ENCODE assay signal across 24 mouse cellular contexts in the genomic region with DNA sequence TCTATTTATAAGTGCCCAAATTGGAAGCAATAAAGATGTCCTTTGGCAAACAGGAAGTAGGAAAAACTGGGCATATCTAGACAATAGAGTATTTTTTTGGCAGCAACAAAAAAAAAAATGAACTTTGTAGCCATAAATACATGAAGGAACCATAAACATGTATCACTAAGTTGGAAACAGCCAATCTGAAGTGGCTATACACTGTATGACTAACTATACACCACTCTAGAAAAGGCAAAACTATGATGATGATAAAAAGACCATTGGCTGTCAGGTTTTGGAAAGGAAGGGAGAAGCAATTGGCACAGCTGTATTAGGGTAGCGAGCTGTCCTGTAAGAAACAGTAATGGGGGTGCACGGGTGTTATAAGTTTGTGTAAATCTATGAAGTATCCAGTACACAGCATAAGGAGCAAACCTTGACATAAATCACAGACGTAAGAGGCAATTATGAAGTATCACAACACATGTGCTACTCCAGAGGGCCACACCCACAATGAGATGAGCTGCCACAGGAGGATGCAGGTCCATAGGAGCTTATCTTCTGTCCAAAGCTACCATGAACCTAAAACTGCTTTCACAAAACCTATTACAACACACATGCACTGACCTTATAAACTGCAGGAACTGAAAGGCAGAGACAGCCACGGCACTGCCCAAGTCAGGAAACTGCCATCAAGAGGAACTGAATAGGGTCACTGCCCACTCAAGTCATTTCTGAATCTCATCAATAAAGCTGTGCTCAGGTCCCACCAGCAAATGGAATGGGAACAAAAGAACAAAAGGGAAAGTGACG. TPM values are rescaled to one million over a fixed set of nuclear protein-coding genes. Genes with fewer than 3 reads are reported as not detected.
A peak's percentile ranks its signal among the peaks of the same experiment; 100 is the strongest.
DNase-seq lines count a peak whose midpoint lies in the region; ATAC-seq and TF ChIP-seq lines count a peak whose summit lies in the region.
"Had no signal": no experiment of that assay in that cellular context is flagged by ENCODE, and none has a peak within 500 bp of the region (broad histone marks: within the 10 kb centered on the region; RNA-seq: fewer than 3 reads in every experiment).

No protein-coding gene starts in this region.

- H3K4me2 ChIP-seq in forebrain, embryonic 14.5 days (ENCODE audit: low read length): no peak overlapping the region
- H3K4me2 ChIP-seq in midbrain, embryonic 16.5 days (ENCODE audit: low read length): no peak overlapping the region
- no peak overlapping the region for H3K4me2 ChIP-seq in midbrain, embryonic 15.5 days
- no peak overlapping the region for H3K4me2 ChIP-seq in intestine, postnatal 0 days (replicated peaks; ENCODE audit: low read depth)
- H3K4me2 ChIP-seq in neural tube, embryonic 14.5 days (ENCODE audit: low read depth, low read length): no peak overlapping the region
- H3K4me2 ChIP-seq: embryonic facial prominence, embryonic 12.5 days; forebrain, embryonic 13.5 days; heart, embryonic 11.5 days; heart, embryonic 15.5 days; hindbrain, embryonic 13.5 days had no signal

- no peaks in the 10 kb centered on the region for H3K27me3 ChIP-seq in forebrain, embryonic 14.5 days (replicated peaks; ENCODE audit: control insufficient read depth, insufficient read depth, low read length)
- no peaks in the 10 kb centered on the region for H3K27me3 ChIP-seq in forebrain, embryonic 10.5 days (ENCODE audit: poor library complexity, severe bottlenecking)
- H3K27me3 ChIP-seq in midbrain, embryonic 16.5 days (ENCODE audit: control insufficient read depth, insufficient read depth, low read depth, low read length): no peaks in the 10 kb centered on the region
- no peaks in the 10 kb centered on the region for H3K27me3 ChIP-seq in midbrain, embryonic 15.5 days (replicated peaks)
- H3K27me3 ChIP-seq in intestine, postnatal 0 days (replicated peaks; ENCODE audit: control insufficient read depth, insufficient read depth, low read length): no peaks in the 10 kb centered on the region
- H3K27me3 ChIP-seq in neural tube, embryonic 14.5 days (ENCODE audit: control insufficient read depth, insufficient read depth, low read length): no peaks in the 10 kb centered on the region
- H3K27me3 ChIP-seq: embryonic facial prominence, embryonic 12.5 days; forebrain, embryonic 13.5 days; heart, embryonic 15.5 days; hindbrain, embryonic 13.5 days had no signal

- H3K4me3 ChIP-seq in forebrain, embryonic 14.5 days (ENCODE audit: low read depth, low read length): no peak overlapping the region
- H3K4me3 ChIP-seq in forebrain, embryonic 10.5 days: no peak overlapping the region
- no peak overlapping the region for H3K4me3 ChIP-seq in midbrain, embryonic 16.5 days (ENCODE audit: low read depth, low read length)
- no peak overlapping the region for H3K4me3 ChIP-seq in midbrain, embryonic 15.5 days
- no peak overlapping the region for H3K4me3 ChIP-seq in intestine, postnatal 0 days (ENCODE audit: low read depth, low read length)
- H3K4me3 ChIP-seq in neural tube, embryonic 14.5 days (ENCODE audit: low read depth, low read length): no peak overlapping the region
- H3K4me3 ChIP-seq: embryonic facial prominence, embryonic 12.5 days; forebrain, embryonic 13.5 days; gastrocnemius, adult 2 months; heart, embryonic 15.5 days; hindbrain, embryonic 13.5 days had no signal

- WGBS in forebrain, embryonic 14.5 days: 82% methylated on average over 5 of the region's 5 CpGs
- WGBS in forebrain, embryonic 10.5 days: 90% methylated on average over 5 of the region's 5 CpGs
- 83% methylated on average over 5 of the region's 5 CpGs for WGBS in midbrain, embryonic 16.5 days
- WGBS in midbrain, embryonic 15.5 days: 80% methylated on average over 5 of the region's 5 CpGs
- 66% methylated on average over 5 of the region's 5 CpGs for WGBS in intestine, postnatal 0 days
- 58% methylated on average over 5 of the region's 5 CpGs for WGBS in neural tube, embryonic 14.5 days

- no peak for TF ChIP-seq CTCF in intestine, postnatal 0 days (IDR thresholded peaks at IDR 0.05; ENCODE audit: low read depth)

- no peaks in the 10 kb centered on the region for H3K9me3 ChIP-seq in forebrain, embryonic 14.5 days (replicated peaks; ENCODE audit: control insufficient read depth, low read length)
- no peaks in the 10 kb centered on the region for H3K9me3 ChIP-seq in forebrain, embryonic 10.5 days
- no peaks in the 10 kb centered on the region for H3K9me3 ChIP-seq in midbrain, embryonic 16.5 days (replicated peaks; ENCODE audit: control insufficient read depth, low read length, poor library complexity, severe bottlenecking)
- H3K9me3 ChIP-seq in midbrain, embryonic 15.5 days: no peaks in the 10 kb centered on the region
- no peaks in the 10 kb centered on the region for H3K9me3 ChIP-seq in intestine, postnatal 0 days (ENCODE audit: control insufficient read depth)
- H3K9me3 ChIP-seq in neural tube, embryonic 14.5 days (ENCODE audit: control insufficient read depth, low read length): no peaks in the 10 kb centered on the region
- H3K9me3 ChIP-seq: embryonic facial prominence, embryonic 12.5 days; forebrain, embryonic 13.5 days; heart, embryonic 15.5 days; hindbrain, embryonic 13.5 days had no signal

- no peak for DNase-seq in forebrain, embryonic 14.5 days (ENCODE audit: low spot score)
- DNase-seq in forebrain, embryonic 10.5 days (ENCODE audit: extremely low spot score, low spot score): no peak
- no peak for DNase-seq in adrenal gland, postnatal 10 days
- DNase-seq: adrenal gland, postnatal 14 days; cerebellum, adult 11-12 months; cerebellum, adult 9-10 months; cerebellum, postnatal 25 days; gastrocnemius, adult 2 months; gastrocnemius, postnatal 25 days; heart, adult 18-20 months; heart, postnatal 14 days had no signal

- ATAC-seq in forebrain, embryonic 14.5 days: no peak
- 0 out of 2 replicates have a peak, but pooled peaks have one; percentile 21 for ATAC-seq in midbrain, embryonic 16.5 days
- ATAC-seq in midbrain, embryonic 15.5 days (replicated peaks): no peak
- ATAC-seq in intestine, postnatal 0 days: peak; percentile 64
- ATAC-seq in neural tube, embryonic 14.5 days (ENCODE audit: low read depth): no peak
- ATAC-seq: forebrain, embryonic 13.5 days had no signal

- H3K4me1 ChIP-seq in forebrain, embryonic 14.5 days (ENCODE audit: control insufficient read depth, insufficient read depth, low read length): no peaks in the 10 kb centered on the region
- peaks cover 11% of the 10 kb centered on the region for H3K4me1 ChIP-seq in forebrain, embryonic 10.5 days
- H3K4me1 ChIP-seq in midbrain, embryonic 16.5 days (ENCODE audit: control insufficient read depth, insufficient read depth, low read length): peaks cover 2% of the 10 kb centered on the region; the same call in 1 of the 2 replicates
- H3K4me1 ChIP-seq in midbrain, embryonic 15.5 days: peaks cover 5% of the 10 kb centered on the region; the same call in 1 of the 2 replicates
- H3K4me1 ChIP-seq in intestine, postnatal 0 days (replicated peaks; ENCODE audit: control insufficient read depth, insufficient read depth, low read length): no peaks in the 10 kb centered on the region
- H3K4me1 ChIP-seq in neural tube, embryonic 14.5 days (ENCODE audit: control insufficient read depth, insufficient read depth, low read length): no peaks in the 10 kb centered on the region
- H3K4me1 ChIP-seq: embryonic facial prominence, embryonic 12.5 days; heart, embryonic 15.5 days had no signal

- H3K9ac ChIP-seq in forebrain, embryonic 14.5 days (ENCODE audit: low read length): no peak overlapping the region
- no peak overlapping the region for H3K9ac ChIP-seq in midbrain, embryonic 16.5 days (ENCODE audit: low read depth, low read length)
- no peak overlapping the region for H3K9ac ChIP-seq in midbrain, embryonic 15.5 days
- no peak overlapping the region for H3K9ac ChIP-seq in intestine, postnatal 0 days (ENCODE audit: low read depth, low read length)
- no peak overlapping the region for H3K9ac ChIP-seq in neural tube, embryonic 14.5 days (replicated peaks; ENCODE audit: low read depth, low read length)
- H3K9ac ChIP-seq: embryonic facial prominence, embryonic 12.5 days; forebrain, embryonic 13.5 days; heart, embryonic 15.5 days; hindbrain, embryonic 13.5 days had no signal

- peaks cover 13% of the 10 kb centered on the region for H3K36me3 ChIP-seq in forebrain, embryonic 14.5 days (ENCODE audit: control insufficient read depth, insufficient read depth, low read length)
- H3K36me3 ChIP-seq in forebrain, embryonic 10.5 days (replicated peaks): peaks cover 28% of the 10 kb centered on the region
- 0 out of 2 replicates have a peak, but pooled peaks cover 2% of the 10 kb centered on the region for H3K36me3 ChIP-seq in midbrain, embryonic 16.5 days (ENCODE audit: control insufficient read depth, insufficient read depth, low read length)
- H3K36me3 ChIP-seq in midbrain, embryonic 15.5 days (replicated peaks): no peaks in the 10 kb centered on the region
- peaks cover 22% of the 10 kb centered on the region; the same call in 1 of the 2 replicates for H3K36me3 ChIP-seq in intestine, postnatal 0 days (ENCODE audit: control insufficient read depth, insufficient read depth)
- H3K36me3 ChIP-seq in neural tube, embryonic 14.5 days (ENCODE audit: control insufficient read depth, insufficient read depth, low read length): no peaks in the 10 kb centered on the region

- H3K27ac ChIP-seq in forebrain, embryonic 14.5 days (ENCODE audit: low read depth, low read length): 0 out of 2 replicates have a peak overlapping the region, but pooled peaks have one; percentile 14
- no peak overlapping the region for H3K27ac ChIP-seq in forebrain, embryonic 10.5 days
- no peak overlapping the region for H3K27ac ChIP-seq in midbrain, embryonic 16.5 days (ENCODE audit: low read length)
- no peak overlapping the region for H3K27ac ChIP-seq in midbrain, embryonic 15.5 days
- H3K27ac ChIP-seq in intestine, postnatal 0 days (ENCODE audit: low read depth, low read length): no peak overlapping the region
- H3K27ac ChIP-seq in neural tube, embryonic 14.5 days (ENCODE audit: low read depth, low read length): peak overlapping the region; percentile 34; the same call in 1 of the 2 replicates
- H3K27ac ChIP-seq: embryonic facial prominence, embryonic 12.5 days; forebrain, embryonic 13.5 days; gastrocnemius, adult 2 months; heart, embryonic 15.5 days; hindbrain, embryonic 13.5 days had no signal

RNA-seq across cellular contexts. Expression of gene Cyp2d26, which starts 13.1 kb away (rescaled TPM):
- not detected in 2 replicates for polyA plus RNA-seq in forebrain, embryonic 14.5 days (2014; fragmentation: Nextera tagmentation; extraction: Ambion mirVana)
- not detected in 2 replicates for polyA plus RNA-seq in forebrain, embryonic 10.5 days (2016; fragmentation: Nextera tagmentation; extraction: Ambion mirVana)
- 0.10 TPM in 1 of 2 replicates, not detected in the other for polyA plus RNA-seq in midbrain, embryonic 16.5 days (2015; fragmentation: Nextera tagmentation; extraction: Ambion mirVana)
- not detected in 2 replicates for polyA plus RNA-seq in midbrain, embryonic 15.5 days (2015; fragmentation: Nextera tagmentation; extraction: Ambion mirVana)
- 79.7 and 87.1 TPM in 2 replicates for polyA plus RNA-seq in intestine, postnatal 0 days (2015; fragmentation: Nextera tagmentation; extraction: Ambion mirVana)
- 0.22 TPM in 1 of 2 replicates, not detected in the other for polyA plus RNA-seq in neural tube, embryonic 14.5 days (2014; fragmentation: Nextera tagmentation; extraction: Ambion mirVana)
- 100 to 1,000 TPM in 1 of 2 experiments, 10 to 100 TPM in 1; 75.9 to 190 TPM for total RNA-seq in adrenal gland, postnatal 10 days (2021)
- total RNA-seq: gastrocnemius, adult 2 months; gastrocnemius, postnatal 25 days; heart, adult 18-20 months; heart, postnatal 14 days; hematopoietic stem cell, adult 5-6 weeks; MEL had no signal
- polyA plus RNA-seq: C2C12; embryonic facial prominence, embryonic 12.5 days; heart, embryonic 11.5 days; hindbrain, embryonic 13.5 days had no signal

RNA-seq across cellular contexts. Expression of gene Cyp2d40, which starts 43.2 kb away (rescaled TPM):
- not detected in 2 replicates for polyA plus RNA-seq in forebrain, embryonic 14.5 days (2014; fragmentation: Nextera tagmentation; extraction: Ambion mirVana)
- not detected in 2 replicates for polyA plus RNA-seq in forebrain, embryonic 10.5 days (2016; fragmentation: Nextera tagmentation; extraction: Ambion mirVana)
- not detected in 2 replicates for polyA plus RNA-seq in midbrain, embryonic 16.5 days (2015; fragmentation: Nextera tagmentation; extraction: Ambion mirVana)
- not detected in 2 replicates for polyA plus RNA-seq in midbrain, embryonic 15.5 days (2015; fragmentation: Nextera tagmentation; extraction: Ambion mirVana)
- polyA plus RNA-seq in intestine, postnatal 0 days (2015; fragmentation: Nextera tagmentation; extraction: Ambion mirVana): not detected in 2 replicates
- polyA plus RNA-seq in neural tube, embryonic 14.5 days (2014; fragmentation: Nextera tagmentation; extraction: Ambion mirVana): not detected in 2 replicates
- total RNA-seq in adrenal gland, postnatal 10 days (2021): 1 to 10 TPM; 1.8 to 3.6 TPM
- total RNA-seq: gastrocnemius, adult 2 months; gastrocnemius, postnatal 25 days; heart, adult 18-20 months; heart, postnatal 14 days; hematopoietic stem cell, adult 5-6 weeks; MEL had no signal
- polyA plus RNA-seq: C2C12; cortical plate, adult 2 months; embryonic facial prominence, embryonic 12.5 days; forebrain, embryonic 13.5 days; heart, embryonic 11.5 days; heart, embryonic 15.5 days; hindbrain, embryonic 13.5 days had no signal

Comparison
In these comparisons a context has a peak if more than half of its experiments do, and no peak if none do; other contexts are left out.
1. ATAC-seq: peak in midbrain, embryonic 16.5 days (single experiment) and intestine, postnatal 0 days (single experiment); none in forebrain, embryonic 14.5 days (single experiment), midbrain, embryonic 15.5 days (single experiment) and neural tube, embryonic 14.5 days (single experiment).
2. H3K27ac ChIP-seq: peak in forebrain, embryonic 14.5 days (single experiment) and neural tube, embryonic 14.5 days (single experiment); none in forebrain, embryonic 10.5 days (single experiment), midbrain, embryonic 16.5 days (single experiment), midbrain, embryonic 15.5 days (single experiment) and intestine, postnatal 0 days (single experiment).
3. RNA of gene Cyp2d26, which starts 13.1 kb away (polyA plus RNA-seq): 79.7 to 87.1 TPM in intestine, postnatal 0 days; not detected in midbrain, embryonic 15.5 days, 0.10 TPM in midbrain, embryonic 16.5 days, 0.22 TPM in neural tube, embryonic 14.5 days, not detected in forebrain, embryonic 14.5 days and not detected in forebrain, embryonic 10.5 days; every median in the first group is over 10 times any median in the second.